Mouse (Mus musculus) stomach, embryonic 15.5 days (tissue): Measurements from ENCODE around the gene Tmem120a. TPM values are rescaled to one million over a fixed set of nuclear protein-coding genes. Genes with fewer than 3 reads are reported as not detected.
A peak's percentile ranks its signal among the peaks of the same experiment; 100 is the strongest.

ENCODE experiments used
- ATAC-seq: fragments of 200-750 bp; cut with Nextera tagmentation; 2 replicates; pipeline ENCODE4 v1.8.0; 2017; ENCODE audit warnings: low read depth, moderate number of reproducible peaks, moderate TSS enrichment; ENCODE audit not compliant: insufficient read depth, low FRiP score
- H3K27ac ChIP-seq: fragments of 300-500 bp; sonication (generic); 2 replicates; pipeline ENCODE4 v1.5.1; 2015; ENCODE audit warnings: mild to moderate bottlenecking, inconsistent platforms
- H3K27me3 ChIP-seq: fragments of 300-500 bp; sonication (generic); replicated peaks from 2 replicates; pipeline ENCODE4 v1.6.1; 2015; ENCODE audit warnings: inconsistent platforms
- H3K36me3 ChIP-seq: fragments of 300-500 bp; sonication (generic); 2 replicates; pipeline ENCODE4 v1.6.1; 2015; ENCODE audit warnings: inconsistent platforms
- H3K4me1 ChIP-seq: fragments of 300-500 bp; sonication (generic); 2 replicates; pipeline ENCODE4 v1.6.1; 2015; ENCODE audit warnings: inconsistent platforms
- H3K4me2 ChIP-seq: fragments of 300-500 bp; sonication (generic); 2 replicates; pipeline ENCODE4 v1.6.1; 2015; ENCODE audit warnings: mild to moderate bottlenecking, inconsistent platforms
- H3K4me3 ChIP-seq: fragments of 300-500 bp; sonication (generic); replicated peaks from 2 replicates; pipeline ENCODE4 v1.5.1; 2015; ENCODE audit warnings: inconsistent platforms
- H3K9ac ChIP-seq: fragments of 300-500 bp; sonication (generic); 2 replicates; pipeline ENCODE4 v1.6.1; 2015; ENCODE audit warnings: inconsistent platforms
- H3K9me3 ChIP-seq: fragments of 300-500 bp; sonication (generic); 2 replicates; pipeline ENCODE4 v1.6.1; 2016; ENCODE audit warnings: inconsistent platforms
- WGBS: fragments of 180-500 bp; shearing (Covaris S2); methylation state at CpG from one replicate; pipeline ENCODE4 v1.1.7; 2015; 5-methylcytosine and 5-hydroxymethylcytosine counted together
- microRNA-seq: library from miRNA; unstranded; fragments of <30 nt; microRNA quantifications from one replicate; pipeline ENCODE4, GENCODE M21; 2016
- polyA plus RNA-seq: library from polyadenylated mRNA; unstranded; fragments of >200 nt; fragmentation: Nextera tagmentation; extraction: Ambion mirVana; gene quantifications from 2 replicates; pipeline ENCODE4 v1.2.1, GENCODE M21; 2015

Tmem120a gene
- polyA plus RNA-seq, 1 experiment from 2014 or later = 43.9 TPM

DNA sequence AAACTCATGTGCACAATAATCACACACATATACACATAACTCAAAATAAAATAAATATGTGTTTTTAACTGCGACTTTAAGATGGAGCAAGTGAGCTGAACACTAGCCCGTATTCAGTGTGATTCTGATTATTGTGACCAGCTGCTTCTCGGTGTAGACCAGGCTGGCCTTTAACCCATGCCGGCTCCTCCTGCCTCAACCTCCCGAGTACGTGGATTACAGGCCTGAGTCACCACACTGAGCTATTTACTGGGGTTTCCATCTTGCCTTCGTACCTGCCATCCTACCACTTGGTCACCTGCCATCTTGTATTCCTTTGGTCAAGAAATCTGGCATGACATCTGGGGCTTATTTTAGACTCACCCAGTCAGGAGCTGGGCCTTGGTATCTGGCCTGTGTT lies 40.8 kb downstream of the Tmem120a start:
- H3K4me1 ChIP-seq = no peaks in the 10 kb centered on the region
- no peak overlapping the region for H3K27ac ChIP-seq
- no peaks in the 10 kb centered on the region for H3K9me3 ChIP-seq
- no peak overlapping the region for H3K4me2 ChIP-seq
- no peaks in the 10 kb centered on the region for H3K27me3 ChIP-seq
- 87% methylated on average over 7 of the region's 7 CpGs for WGBS
- no peak for ATAC-seq
- no peaks in the 10 kb centered on the region; the same call in 1 of the 2 replicates for H3K36me3 ChIP-seq
- H3K4me3 ChIP-seq = no peak overlapping the region
- H3K9ac ChIP-seq = no peak overlapping the region

DNA sequence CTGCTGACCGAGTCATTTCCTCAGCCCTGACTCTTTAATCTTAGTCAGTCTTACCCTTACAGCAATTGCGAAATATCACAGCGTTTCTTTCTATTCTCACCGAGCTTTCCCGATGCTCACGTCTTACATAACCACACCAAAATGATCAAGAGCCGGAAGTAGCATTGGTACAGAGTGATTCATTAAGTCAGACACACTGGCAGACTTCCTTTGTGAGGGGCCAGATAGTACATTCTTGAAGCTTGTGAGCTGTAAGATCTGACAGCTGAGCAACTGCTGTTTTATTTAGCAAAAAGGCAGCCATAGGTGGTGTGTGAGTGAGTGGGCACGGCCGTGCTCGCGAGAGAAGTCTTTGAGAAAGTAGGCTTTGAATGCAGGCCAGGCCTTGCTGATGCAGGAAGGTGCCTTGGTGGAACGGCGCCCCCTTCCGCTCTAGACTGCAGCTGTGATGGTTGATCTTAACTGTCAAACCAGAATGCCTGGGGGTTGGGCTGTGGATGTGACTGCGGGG lies 41.5 kb downstream of the Tmem120a start:
- H3K4me1 ChIP-seq = no peaks in the 10 kb centered on the region
- H3K9me3 ChIP-seq = no peaks in the 10 kb centered on the region
- whole genome bisulfite sequencing = 60% methylated on average over 15 of the region's 15 CpGs
- H3K9ac ChIP-seq = no peak overlapping the region
- no peak for ATAC-seq
- no peak overlapping the region for H3K4me2 ChIP-seq
- no peak overlapping the region for H3K4me3 ChIP-seq
- no peak overlapping the region; the same call in 1 of the 2 replicates for H3K27ac ChIP-seq
- no peaks in the 10 kb centered on the region for H3K27me3 ChIP-seq
- no peaks in the 10 kb centered on the region; the same call in 1 of the 2 replicates for H3K36me3 ChIP-seq

DNA sequence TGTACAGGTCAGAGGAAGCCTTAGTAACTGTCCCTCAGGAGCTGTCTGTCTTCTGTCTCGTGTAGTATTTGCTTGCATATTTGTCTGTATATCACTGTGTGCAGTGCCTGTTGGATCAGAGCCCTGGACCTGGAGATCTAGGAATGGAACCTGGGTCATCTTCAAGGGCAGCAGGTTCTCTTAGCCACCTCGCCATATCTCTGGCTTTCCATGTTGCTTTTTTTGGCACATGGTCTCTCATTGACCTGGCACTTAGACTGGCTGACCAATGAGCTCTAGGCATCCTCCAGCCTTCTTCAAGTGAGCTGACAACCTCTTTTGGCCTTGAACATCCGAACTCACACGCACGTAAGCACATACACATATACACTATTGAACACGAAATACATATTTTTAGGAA lies 42.1 kb downstream of the Tmem120a start:
- ATAC-seq = no peak
- no peaks in the 10 kb centered on the region for H3K9me3 ChIP-seq
- H3K4me3 ChIP-seq = no peak overlapping the region
- WGBS = 84% methylated on average over 6 of the region's 6 CpGs
- H3K27ac ChIP-seq = no peak overlapping the region
- no peak overlapping the region for H3K4me2 ChIP-seq
- H3K9ac ChIP-seq = no peak overlapping the region
- 0 out of 2 replicates have a peak, but pooled peaks cover 3% of the 10 kb centered on the region for H3K4me1 ChIP-seq
- no peaks in the 10 kb centered on the region for H3K27me3 ChIP-seq
- no peaks in the 10 kb centered on the region; the same call in 1 of the 2 replicates for H3K36me3 ChIP-seq

DNA sequence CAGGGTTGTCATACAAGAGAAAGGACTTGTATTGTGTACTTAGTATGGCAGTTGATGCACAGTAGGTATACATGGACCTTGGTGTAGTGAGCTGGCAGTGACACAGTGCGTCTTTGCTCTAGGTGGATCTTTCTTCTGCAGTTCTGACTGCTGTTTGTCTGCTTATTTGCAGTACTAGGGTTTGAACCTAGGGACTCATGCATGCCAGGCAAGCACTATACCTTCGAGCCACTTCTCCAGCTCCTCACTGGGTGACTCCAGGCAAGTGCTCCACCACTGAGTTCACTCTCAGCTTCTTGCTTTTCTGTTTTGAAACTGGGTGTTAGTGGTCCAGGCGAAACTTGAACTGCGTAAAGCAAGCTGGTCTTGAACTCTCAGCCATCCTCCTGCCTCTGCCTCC lies 42.6 kb downstream of the Tmem120a start:
- 94% methylated on average over 4 of the region's 4 CpGs for WGBS
- Histone ChIP-seq H3K4me3 (no peak overlapping the region), H3K9me3 (no peaks in the 10 kb centered on the region), H3K36me3 (no peaks in the 10 kb centered on the region), H3K4me1 (0 out of 2 replicates have a peak, but pooled peaks cover 4% of the 10 kb centered on the region), H3K4me2 (no peak overlapping the region), H3K27ac (no peak overlapping the region), H3K9ac (no peak overlapping the region), H3K27me3 (no peaks in the 10 kb centered on the region)
- no peak for ATAC-seq

DNA sequence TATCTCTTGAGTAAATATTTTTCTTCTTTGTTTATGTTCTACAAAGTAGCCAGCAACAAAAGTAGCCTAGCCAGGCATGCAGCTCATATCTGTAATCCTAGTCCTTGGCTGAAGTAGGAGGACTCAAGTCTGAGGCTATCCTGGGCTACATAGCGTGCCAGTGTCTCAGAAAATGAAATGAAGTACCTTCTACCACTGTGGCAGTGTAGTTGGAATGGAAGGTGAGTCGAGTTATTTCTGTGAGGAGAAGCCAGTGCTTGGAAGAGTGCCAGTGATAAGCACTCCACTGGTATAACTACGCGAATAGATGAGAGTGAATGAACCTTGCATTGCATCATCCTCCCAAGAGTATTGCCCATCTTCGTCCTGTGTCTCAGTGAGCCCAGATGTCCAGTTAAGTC lies 46.5 kb downstream of the Tmem120a start:
- Histone ChIP-seq H3K4me2 (no peak overlapping the region), H3K4me1 (0 out of 2 replicates have a peak, but pooled peaks cover 6% of the 10 kb centered on the region), H3K9ac (no peak overlapping the region), H3K27ac (no peak overlapping the region), H3K36me3 (no peaks in the 10 kb centered on the region), H3K27me3 (no peaks in the 10 kb centered on the region), H3K4me3 (no peak overlapping the region), H3K9me3 (no peaks in the 10 kb centered on the region)
- no peak for ATAC-seq
- 74% methylated on average over 5 of the region's 5 CpGs for WGBS

DNA sequence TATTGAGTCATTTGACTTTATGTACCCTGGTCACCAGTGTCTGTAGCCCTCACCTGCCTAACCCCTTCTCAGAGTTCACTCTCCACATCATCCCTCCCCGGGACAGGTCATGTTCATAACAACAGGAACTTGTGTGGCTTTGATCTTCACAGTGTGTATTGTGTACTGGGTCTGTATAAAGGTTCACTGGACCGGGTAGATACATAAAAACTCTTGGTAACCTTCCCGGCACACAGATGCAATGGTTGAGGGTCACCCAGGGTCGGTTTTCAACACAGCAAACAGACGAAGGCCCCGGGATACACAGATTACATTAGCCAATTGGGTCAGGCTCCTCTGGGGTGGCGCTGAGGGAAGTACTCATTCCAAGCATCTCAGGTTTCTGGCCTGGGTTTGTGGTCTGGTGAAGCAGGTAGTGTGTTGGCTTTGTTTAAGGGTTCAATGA lies 48.9 kb downstream of the Tmem120a start:
- no peak overlapping the region for H3K9ac ChIP-seq
- 44% methylated on average over 7 of the region's 7 CpGs for WGBS
- H3K9me3 ChIP-seq = no peaks in the 10 kb centered on the region
- no peaks in the 10 kb centered on the region for H3K36me3 ChIP-seq
- no peak overlapping the region for H3K4me2 ChIP-seq
- H3K4me1 ChIP-seq = peaks cover 17% of the 10 kb centered on the region
- peak; percentile 35; the same call in 1 of the 2 replicates for ATAC-seq
- H3K27ac ChIP-seq = no peak overlapping the region
- no peaks in the 10 kb centered on the region for H3K27me3 ChIP-seq
- H3K4me3 ChIP-seq = no peak overlapping the region

DNA sequence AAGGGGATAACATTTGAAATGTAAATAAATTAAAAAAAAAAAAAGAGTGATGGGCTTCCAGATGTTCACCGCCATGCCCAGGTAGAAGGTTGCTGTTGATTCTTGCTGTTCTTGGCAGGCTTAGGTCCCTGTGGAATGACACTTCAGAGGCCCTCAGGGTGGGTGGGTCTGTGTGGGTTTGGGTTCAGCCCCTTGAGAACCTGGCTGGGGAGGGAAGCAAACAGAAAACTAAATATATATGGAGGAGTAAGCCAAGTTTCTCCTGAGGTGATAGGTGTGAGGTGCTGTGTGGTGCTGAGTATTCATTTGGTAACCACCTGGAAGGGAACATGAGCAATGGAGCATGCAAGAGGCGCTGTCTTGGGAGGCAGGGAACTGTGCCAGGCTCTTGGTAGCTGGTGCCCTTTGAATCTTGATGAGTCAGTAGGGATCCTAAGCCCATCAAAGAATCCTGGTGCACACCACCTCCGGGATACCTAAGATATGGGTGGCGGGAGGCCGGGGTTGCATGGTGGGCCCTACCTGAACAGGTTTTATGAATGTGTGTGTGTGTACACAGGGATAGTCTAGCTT lies 50.9 kb downstream of the Tmem120a start:
- ATAC-seq = no peak
- 87% methylated on average over 5 of the region's 5 CpGs for WGBS
- no peak overlapping the region for H3K9ac ChIP-seq

DNA sequence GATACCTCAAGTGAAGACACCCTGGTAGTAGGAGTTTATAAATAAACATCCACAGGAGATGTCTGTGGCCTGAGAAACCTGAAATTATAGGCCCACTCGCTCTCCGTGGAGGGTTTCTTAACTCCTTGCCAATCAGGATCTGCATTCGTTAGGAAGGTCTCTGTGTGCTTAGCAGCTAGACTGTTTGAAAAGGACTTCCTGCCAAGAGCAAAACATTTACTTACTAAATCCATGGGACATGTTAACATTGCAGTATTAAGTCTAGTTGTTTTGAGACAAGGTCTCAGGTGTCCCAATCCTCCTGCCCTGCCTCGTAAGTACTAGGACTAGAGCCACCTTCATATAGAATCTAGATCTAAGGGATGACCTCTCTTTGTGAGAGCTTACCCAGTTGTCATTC lies 53.0 kb downstream of the Tmem120a start:
- no peak overlapping the region for H3K9ac ChIP-seq
- H3K27me3 ChIP-seq = no peaks in the 10 kb centered on the region
- peaks cover 27% of the 10 kb centered on the region for H3K4me1 ChIP-seq
- no peak overlapping the region for H3K27ac ChIP-seq
- no peaks in the 10 kb centered on the region for H3K9me3 ChIP-seq
- 61% methylated on average over 4 of the region's 4 CpGs for WGBS
- no peak overlapping the region for H3K4me2 ChIP-seq
- no peak for ATAC-seq
- no peak overlapping the region for H3K4me3 ChIP-seq
- no peaks in the 10 kb centered on the region for H3K36me3 ChIP-seq

More for the DNA sequence above, 50.9 kb downstream of the Tmem120a start:
- no peak overlapping the region for H3K4me2 ChIP-seq
- no peak overlapping the region for H3K4me3 ChIP-seq
- H3K27me3 ChIP-seq = no peaks in the 10 kb centered on the region
- H3K27ac ChIP-seq = no peak overlapping the region
- no peaks in the 10 kb centered on the region for H3K9me3 ChIP-seq
- no peaks in the 10 kb centered on the region for H3K36me3 ChIP-seq
- H3K4me1 ChIP-seq = peaks cover 26% of the 10 kb centered on the region

DNA sequence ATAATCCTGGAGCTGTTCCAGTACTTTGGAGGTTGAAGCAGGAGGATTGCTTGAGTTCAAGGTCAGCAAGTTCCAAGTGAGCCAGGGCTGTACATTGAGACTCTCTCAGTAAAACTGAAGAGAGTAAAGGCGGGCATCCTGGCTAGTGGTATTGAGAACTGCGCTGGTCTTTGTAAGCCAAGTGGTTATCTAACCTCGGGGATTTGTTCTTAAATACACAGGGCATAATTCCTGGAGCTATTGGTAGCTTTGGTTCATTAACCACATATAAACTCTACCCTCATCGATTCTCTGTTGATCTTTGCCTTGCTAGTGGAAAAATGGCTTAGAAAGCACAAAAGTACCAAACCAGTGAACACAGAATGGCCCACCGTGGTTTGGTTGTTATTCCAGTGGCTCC lies 53.8 kb downstream of the Tmem120a start:
- Histone ChIP-seq H3K36me3 (no peaks in the 10 kb centered on the region), H3K27me3 (no peaks in the 10 kb centered on the region), H3K9ac (no peak overlapping the region), H3K4me3 (peak overlapping the region; percentile 82), H3K9me3 (no peaks in the 10 kb centered on the region), H3K27ac (no peak overlapping the region), H3K4me1 (peaks cover 27% of the 10 kb centered on the region), H3K4me2 (peak overlapping the region; percentile 84)
- ATAC-seq = no peak
- whole genome bisulfite sequencing = 81% methylated on average over 5 of the region's 5 CpGs

Small RNA genes within 50 kb of the gene (microRNA-seq; reads per million reads assigned to microRNA genes)
- 0.58 reads per million for gene Mir7034

Other genes starting within 250 kb of the Tmem120a start
- gene Hip1, start 199.3 kb downstream of the Tmem120a start, polyA plus RNA-seq = 23.3 and 23.8 TPM in 2 replicates
- gene Ccl26, start 180.9 kb downstream of the Tmem120a start, polyA plus RNA-seq = not detected in 2 replicates
- 6.7 and 9.5 TPM in 2 replicates for gene Ccl24, start 171.4 kb downstream of the Tmem120a start, polyA plus RNA-seq
- 38.5 and 39.7 TPM in 2 replicates for gene Rhbdd2, start 111.8 kb downstream of the Tmem120a start, polyA plus RNA-seq
- gene Por, start 74.4 kb downstream of the Tmem120a start, polyA plus RNA-seq = 99.8 and 101 TPM in 2 replicates
- gene Styxl1, start 33.9 kb upstream of the Tmem120a start, polyA plus RNA-seq = 0.30 and 0.36 TPM in 2 replicates
- gene Mdh2, start 34.0 kb upstream of the Tmem120a start, polyA plus RNA-seq = 496 and 553 TPM in 2 replicates
- gene Srrm3, start 62.4 kb upstream of the Tmem120a start, polyA plus RNA-seq = 2.9 and 4.2 TPM in 2 replicates
- gene Hspb1, start 143.5 kb upstream of the Tmem120a start, polyA plus RNA-seq = 291 and 451 TPM in 2 replicates
- 167 and 173 TPM in 2 replicates for gene Ywhag, start 190.2 kb upstream of the Tmem120a start, polyA plus RNA-seq
- gene Ssc4d, start 230.1 kb upstream of the Tmem120a start, polyA plus RNA-seq = 3.4 TPM in 2 replicates
- gene Zp3, start 235.7 kb upstream of the Tmem120a start, polyA plus RNA-seq = 1.7 TPM in 2 replicates